19 mouse cellular contexts compared by ENCODE assay signal in the genomic region with DNA sequence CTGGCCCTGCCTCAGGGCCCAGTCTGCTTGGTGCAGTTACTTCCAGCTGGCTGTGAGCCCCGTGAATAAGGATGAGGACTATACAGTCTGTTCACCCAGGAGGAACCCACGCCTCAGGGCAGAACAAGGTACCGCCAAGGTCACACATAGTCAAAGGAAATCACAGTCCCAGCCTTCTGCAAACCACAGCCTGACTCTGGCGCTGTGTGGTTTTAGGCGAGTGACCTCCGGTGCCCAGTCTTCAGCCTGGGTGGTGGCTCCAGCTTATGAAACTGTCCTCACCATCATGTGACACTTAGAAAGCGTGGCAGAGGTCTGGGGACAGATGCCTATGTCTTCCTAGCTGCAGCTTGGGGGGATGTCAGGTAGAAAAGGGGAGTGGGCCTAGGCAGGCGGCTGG. TPM values are rescaled to one million over a fixed set of nuclear protein-coding genes. Genes with fewer than 3 reads are reported as not detected.
"Had no signal": no experiment of that assay in that cellular context is flagged by ENCODE, and none has a peak within 500 bp of the region (broad histone marks: within the 10 kb centered on the region; RNA-seq: fewer than 3 reads in every experiment).

No protein-coding gene starts in this region.

- H3K9me3 ChIP-seq: intestine, embryonic 15.5 days; liver, embryonic 13.5 days; megakaryocyte, embryonic 14.5 days; midbrain, embryonic 10.5 days; neural tube, embryonic 13.5 days had no signal

- H3K27ac ChIP-seq: intestine, embryonic 15.5 days; kidney, postnatal 0 days; left cerebral cortex, adult 2 months; macrophage; midbrain, embryonic 10.5 days; neural tube, embryonic 13.5 days had no signal

- H3K4me1 ChIP-seq: intestine, embryonic 15.5 days had no signal

- H3K4me2 ChIP-seq: intestine, embryonic 15.5 days; liver, embryonic 13.5 days; lung, embryonic 14.5 days; neural tube, embryonic 13.5 days had no signal

- H3K4me3 ChIP-seq: intestine, embryonic 15.5 days; left cerebral cortex, adult 2 months; liver, embryonic 13.5 days; megakaryocyte, embryonic 14.5 days; midbrain, embryonic 10.5 days; neural tube, embryonic 13.5 days had no signal

- H3K9ac ChIP-seq: intestine, embryonic 15.5 days; lung, embryonic 14.5 days; neural tube, embryonic 13.5 days had no signal

- H3K27me3 ChIP-seq: intestine, embryonic 15.5 days; liver, embryonic 13.5 days; megakaryocyte, embryonic 14.5 days; neural tube, embryonic 13.5 days had no signal

- ATAC-seq: intestine, embryonic 15.5 days; lung, postnatal 0 days had no signal

- DNase-seq: kidney, adult 18-20 months; kidney, adult 9 months; kidney, postnatal 25 days; layer of hippocampus, postnatal 36 days; liver, embryonic 13.5 days; lung, embryonic 14.5 days; midbrain, embryonic 14.5 days; retina, postnatal 1 day; right cerebral cortex, postnatal 25 days; thymus, postnatal 25 days had no signal

RNA-seq across cellular contexts. Expression of a gene that starts 14.4 kb away (rescaled TPM):
- total RNA-seq: neutrophil, adult 5-6 weeks had no signal
- polyA plus RNA-seq: macrophage had no signal
